Mouse (Mus musculus) cerebellum, adult 2 months (tissue): Measurements from ENCODE around the gene Slc44a1. TPM values are rescaled to one million over a fixed set of nuclear protein-coding genes. Genes with fewer than 3 reads are reported as not detected.

ENCODE experiments used
- DNase-seq, 2 experiments: peaks; one replicate each; pipeline ENCODE4 v3.0.0; 2021
- H3K27ac ChIP-seq: fragments of 200-500 bp; 2 replicates; pipeline ENCODE4 v1.5.1; 2012; ENCODE audit warnings: low read length, control low read depth, inconsistent platforms; ENCODE audit not compliant: insufficient read depth
- H3K27me3 ChIP-seq: fragments of 200-500 bp; 2 replicates; pipeline ENCODE4 v1.6.1; 2012; ENCODE audit warnings: inconsistent platforms, mild to moderate bottlenecking, low read length, moderate library complexity; ENCODE audit not compliant: control insufficient read depth, insufficient read depth
- H3K4me1 ChIP-seq: fragments of 200-500 bp; 2 replicates; pipeline ENCODE4 v1.6.1; 2011; ENCODE audit warnings: low read length; ENCODE audit not compliant: control insufficient read depth, insufficient read depth
- H3K4me3 ChIP-seq: fragments of 200-500 bp; replicated peaks from 2 replicates; pipeline ENCODE3; 2011; ENCODE audit warnings: mild to moderate bottlenecking, low read depth, low read length, control low read depth; ENCODE audit not compliant: insufficient read depth
- CTCF ChIP-seq: fragments of 200-500 bp; IDR thresholded peaks from 2 replicates; pipeline ENCODE4 v1.5.1; 2011; ENCODE audit warnings: low read depth, mild to moderate bottlenecking, control low read depth, low read length, moderate library complexity, borderline replicate concordance; ENCODE audit not compliant: insufficient read depth
- POLR2A ChIP-seq: fragments of 200-500 bp; IDR thresholded peaks from 2 replicates; pipeline ENCODE4 v1.6.1; 2011; ENCODE audit warnings: low read length, control low read depth, borderline replicate concordance; ENCODE audit not compliant: insufficient read depth
- WGBS: fragments of 180-500 bp; shearing (Covaris S2); methylation state at CpG from one replicate; pipeline ENCODE4 v1.1.7; 2018; 5-methylcytosine and 5-hydroxymethylcytosine counted together
- polyA plus RNA-seq: library from polyadenylated mRNA; depleted of rRNA; stranded (reverse); fragments of >200 nt; gene quantifications from 2 replicates; pipeline ENCODE4 v1.2.3, GENCODE M21; 2012; rRNA removed

The Slc44a1 gene
- polyA plus RNA-seq = 77.0 and 85.3 TPM in 2 replicates

DNA sequence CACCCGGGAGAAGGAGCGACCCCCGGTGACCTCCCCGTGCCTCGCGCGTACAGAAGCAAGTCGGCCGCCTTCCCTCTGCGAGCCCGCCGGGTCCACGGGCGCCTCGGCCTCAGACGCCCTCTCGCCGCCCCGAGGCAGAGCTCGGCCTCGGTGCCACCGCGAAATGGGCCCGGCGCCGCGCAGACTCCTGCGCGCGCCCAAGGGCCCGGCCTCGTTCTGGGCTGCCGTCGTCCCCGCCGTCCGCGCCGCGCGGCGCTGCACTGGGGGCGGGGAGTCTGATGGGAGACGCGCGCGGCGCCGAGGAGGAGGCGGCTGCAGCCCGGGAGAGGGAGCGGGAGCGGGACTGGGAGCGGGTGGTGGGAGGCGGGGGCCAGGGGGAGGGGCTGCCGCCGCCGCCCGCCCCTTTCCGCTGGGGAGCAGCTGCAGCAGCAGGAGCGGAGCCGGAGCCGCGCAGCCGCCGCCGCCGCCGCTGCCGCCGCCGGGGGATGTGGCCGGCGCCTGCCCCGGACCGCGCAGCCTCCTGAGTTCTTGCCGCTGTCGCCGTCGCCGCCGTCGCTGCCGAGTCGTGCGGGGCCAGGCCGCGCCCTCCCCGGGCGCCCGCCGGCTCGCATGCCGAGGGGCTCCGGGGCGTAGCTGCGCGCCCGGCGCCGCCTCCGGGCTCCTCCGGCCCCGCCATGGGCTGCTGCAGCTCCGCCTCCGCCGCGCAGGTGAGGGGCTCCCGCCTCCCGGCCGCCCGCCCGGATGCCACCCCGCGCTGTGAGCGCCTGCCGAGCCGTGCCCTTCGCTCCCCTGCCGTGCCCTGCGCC is at the start of gene Slc44a1:
Gene Slc44a1 (plus strand): TSS at position 404 of the 806 bp plus-strand sequence.
- Histone ChIP-seq H3K4me3 (peak within 1 kb of the TSS; percentile 71), H3K27ac (peak within 1 kb of the TSS; percentile 99), H3K4me1 (peaks cover 7% of the 10 kb centered on the region; the same call in 1 of the 2 replicates), H3K27me3 (no peaks in the 10 kb centered on the region)
- TF ChIP-seq POLR2A (peak; percentile 80), CTCF (no peak)
- 3% methylated on average over 100 of the region's 122 CpGs for WGBS
- DNase-seq = peak; percentile 86 to 91

DNA sequence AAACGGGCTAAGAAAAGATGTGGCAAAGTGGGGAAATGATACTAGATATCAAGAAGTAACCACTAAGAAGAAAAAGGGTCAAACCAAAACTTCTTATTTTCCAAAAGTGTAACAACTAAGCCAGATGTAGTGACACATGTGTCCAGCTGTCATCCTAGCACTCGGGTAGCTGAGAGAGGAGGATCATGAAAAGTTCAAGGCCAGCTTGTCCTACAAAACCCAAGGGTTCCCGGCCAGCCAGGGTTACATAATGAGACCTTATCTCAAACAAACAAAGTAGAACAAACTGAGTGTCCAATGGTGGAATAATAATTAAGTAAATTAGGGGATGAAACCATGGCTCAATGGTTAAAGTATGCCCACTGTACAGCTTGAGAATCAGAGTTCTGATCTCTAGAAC is 45.2 kb upstream of the Slc44a1 start:
- Histone ChIP-seq H3K4me3 (no peak overlapping the region), H3K4me1 (peaks cover 19% of the 10 kb centered on the region), H3K27ac (no peak overlapping the region), H3K27me3 (no peaks in the 10 kb centered on the region)
- DNase-seq = no peak
- WGBS = 92% methylated on average over 3 of the region's 3 CpGs
- no peak for TF ChIP-seq POLR2A

DNA sequence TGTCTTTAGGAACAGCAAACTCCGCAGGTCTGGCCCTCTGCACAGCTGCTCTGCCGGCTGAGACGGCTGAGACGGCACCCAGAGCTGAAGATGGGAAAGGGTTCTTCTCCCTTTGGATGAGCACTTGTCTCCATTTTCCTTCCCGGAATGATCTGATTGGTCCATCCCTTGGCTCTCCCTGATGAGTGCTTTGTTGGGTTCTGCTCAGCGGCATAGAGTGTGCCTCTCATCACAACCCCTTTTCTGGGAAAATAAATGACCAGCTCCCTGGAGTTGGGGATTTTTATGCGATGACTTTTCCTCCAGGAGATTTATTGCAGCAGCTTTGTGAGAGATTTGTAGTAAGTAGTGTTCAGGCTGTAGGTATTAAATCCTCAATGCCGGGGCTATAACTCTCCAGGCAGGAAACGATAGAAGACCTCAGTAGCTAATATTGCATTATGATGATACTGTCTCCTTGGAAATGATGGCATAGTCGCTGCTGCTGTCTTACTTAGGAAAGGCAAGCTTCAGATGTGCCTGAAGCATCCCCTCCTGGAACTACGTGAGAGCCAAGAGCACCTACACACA is 43.5 kb upstream of the Slc44a1 start:
- WGBS = 83% methylated on average over 11 of the region's 11 CpGs
- TF ChIP-seq CTCF (no peak), POLR2A (no peak)
- DNase-seq = no peak
- H3K4me1 ChIP-seq = peaks cover 19% of the 10 kb centered on the region
- no peak overlapping the region for H3K27ac ChIP-seq
- no peaks in the 10 kb centered on the region for H3K27me3 ChIP-seq
- no peak overlapping the region for H3K4me3 ChIP-seq

DNA sequence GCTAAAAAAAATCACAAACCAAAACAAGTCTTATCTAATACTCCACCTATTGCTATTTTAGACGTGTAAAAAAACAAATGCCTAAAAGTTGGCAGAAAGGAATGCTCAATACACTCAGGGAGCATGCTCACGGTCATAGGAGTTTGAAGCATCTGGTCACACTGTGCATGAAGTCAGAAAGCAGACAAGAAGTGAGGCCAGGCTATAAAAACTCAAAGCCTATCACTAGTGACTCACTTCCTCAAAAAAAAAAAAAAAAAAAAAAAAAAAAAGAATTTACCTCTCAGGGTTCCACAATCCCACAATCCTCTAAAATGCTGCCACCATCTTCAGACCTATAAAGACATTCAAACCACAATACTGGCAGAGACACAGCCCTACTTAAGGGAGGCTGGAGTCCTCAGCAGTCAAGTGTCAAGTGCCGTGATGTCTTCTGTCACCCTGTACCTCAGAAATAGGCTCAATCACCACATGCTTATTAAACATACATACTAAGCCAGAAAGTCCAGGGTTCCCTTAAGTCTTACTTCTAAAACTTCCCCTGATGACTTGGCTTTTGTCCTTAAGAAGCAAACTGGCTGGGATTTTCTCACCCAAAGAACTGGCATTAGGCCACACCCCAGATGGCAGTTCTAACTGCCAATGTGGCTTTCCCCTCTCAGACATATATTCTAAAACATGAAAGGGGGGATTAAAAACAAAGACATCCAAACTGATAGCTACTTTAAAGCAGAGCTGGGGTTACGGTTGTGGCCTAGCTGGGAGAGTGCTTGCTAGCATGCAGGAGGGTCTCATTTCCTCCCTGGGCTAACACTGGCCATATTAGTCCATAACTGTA is 42.7 kb upstream of the Slc44a1 start:
- Histone ChIP-seq H3K27ac (no peak overlapping the region), H3K4me1 (peaks cover 19% of the 10 kb centered on the region), H3K4me3 (no peak overlapping the region), H3K27me3 (no peaks in the 10 kb centered on the region)
- WGBS = 36% methylated on average over 4 of the region's 4 CpGs
- DNase-seq = peak; percentile 42 to 58
- TF ChIP-seq POLR2A = no peak
- no peak for TF ChIP-seq CTCF

DNA sequence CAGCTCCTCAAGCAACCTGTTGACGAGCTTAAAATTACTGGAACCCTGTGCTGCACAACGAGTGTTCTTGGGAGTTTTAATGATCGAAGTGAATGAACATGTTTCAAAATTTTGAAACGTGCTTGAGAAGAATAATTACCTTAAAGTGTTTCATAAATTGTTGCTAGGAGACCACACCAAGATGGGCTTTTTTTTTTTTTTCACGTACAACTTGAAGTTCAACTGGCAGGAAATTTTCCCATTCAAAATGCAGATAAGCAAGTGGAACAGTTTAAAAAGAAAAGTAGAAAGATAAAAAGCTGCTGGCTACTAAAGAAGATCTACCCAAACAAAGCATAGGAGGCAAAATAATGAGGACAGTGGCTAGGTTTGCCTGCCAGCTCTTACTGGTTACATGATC is 41.7 kb upstream of the Slc44a1 start:
- Histone ChIP-seq H3K27ac (no peak overlapping the region), H3K4me3 (no peak overlapping the region), H3K27me3 (no peaks in the 10 kb centered on the region), H3K4me1 (peaks cover 19% of the 10 kb centered on the region)
- no peak for TF ChIP-seq CTCF
- no peak for TF ChIP-seq POLR2A
- no peak for DNase-seq
- 70% methylated on average over 5 of the region's 5 CpGs for WGBS

DNA sequence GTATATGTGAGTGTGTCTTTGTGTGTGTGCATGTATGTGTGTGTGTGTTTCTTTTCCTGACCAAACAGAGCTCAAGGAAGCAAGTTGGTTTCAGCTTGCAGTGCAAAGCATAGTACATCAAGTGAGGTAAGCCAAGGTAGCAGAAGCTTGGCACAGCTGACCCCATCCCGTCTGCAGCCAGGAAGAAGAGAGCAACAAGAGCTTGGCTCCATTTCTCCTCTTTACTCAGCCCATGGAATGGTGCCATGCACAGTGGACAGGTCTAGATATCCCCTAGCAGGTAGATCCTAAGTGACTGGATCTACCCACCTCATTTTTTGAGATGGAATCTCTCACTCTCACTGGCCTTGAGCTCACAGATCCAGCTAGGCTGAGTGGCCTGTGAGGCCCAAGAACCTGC is 40.8 kb upstream of the Slc44a1 start:
- 14% methylated on average over 1 of the region's 1 CpGs for WGBS
- no peaks in the 10 kb centered on the region for H3K27me3 ChIP-seq
- no peak overlapping the region for H3K4me3 ChIP-seq
- peaks cover 19% of the 10 kb centered on the region for H3K4me1 ChIP-seq
- no peak for TF ChIP-seq POLR2A
- no peak for TF ChIP-seq CTCF
- DNase-seq = peak; percentile 43 to 72
- H3K27ac ChIP-seq = no peak overlapping the region

DNA sequence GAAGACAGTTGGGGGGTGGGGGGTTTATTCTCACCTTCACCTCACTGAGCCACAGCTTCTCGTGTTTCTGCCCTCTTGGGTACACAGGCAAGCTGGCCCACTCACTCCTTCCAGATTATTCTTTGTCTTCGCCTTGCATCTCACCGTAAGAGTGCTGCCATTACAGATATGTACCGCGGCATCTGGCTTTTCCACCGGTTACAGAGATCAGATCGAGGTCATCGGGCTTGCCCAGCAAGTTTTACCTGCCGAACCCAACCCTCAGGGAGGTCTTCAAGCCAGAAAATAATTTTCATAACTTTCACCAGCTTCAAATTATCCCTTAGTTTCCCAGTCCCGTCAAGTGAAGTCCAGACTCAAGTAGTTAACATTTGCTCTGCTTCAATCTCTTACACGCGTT is 36.8 kb upstream of the Slc44a1 start:
- no peak overlapping the region for H3K27ac ChIP-seq
- 94% methylated on average over 12 of the region's 12 CpGs for WGBS
- peaks cover 10% of the 10 kb centered on the region for H3K4me1 ChIP-seq
- H3K27me3 ChIP-seq = no peaks in the 10 kb centered on the region
- no peak overlapping the region for H3K4me3 ChIP-seq
- no peak for TF ChIP-seq CTCF
- no peak for TF ChIP-seq POLR2A
- DNase-seq = no peak
